ENCODE assay signal across 8 mouse cellular contexts in genomic region chr8:84039050-84039449, GRCm38 (mm10). TPM values are rescaled to one million over a fixed set of nuclear protein-coding genes. Genes with fewer than 3 reads are reported as not detected.
DNase-seq lines count a peak whose midpoint lies in the region; ATAC-seq lines count a peak whose summit lies in the region.

No protein-coding gene starts in this region.

- peaks cover 33% of the 10 kb centered on the region for H3K27me3 ChIP-seq in lung, embryonic 15.5 days

- no peak overlapping the region for H3K4me2 ChIP-seq in lung, embryonic 15.5 days

- H3K36me3 ChIP-seq in lung, embryonic 15.5 days, result no peaks in the 10 kb centered on the region

- no peak overlapping the region for H3K4me3 ChIP-seq in lung, embryonic 15.5 days

- no peak overlapping the region for H3K9ac ChIP-seq in lung, embryonic 15.5 days

- WGBS in lung, embryonic 15.5 days, result 3% methylated on average over 5 of the region's 5 CpGs

- no peaks in the 10 kb centered on the region for H3K9me3 ChIP-seq in lung, embryonic 15.5 days

- ATAC-seq in lung, embryonic 15.5 days (ENCODE audit: borderline replicate concordance, extremely low read depth, low FRiP score, low TSS enrichment), result peak; percentile 4; the same call in 1 of the 2 replicates

- H3K27ac ChIP-seq in lung, embryonic 15.5 days, result no peak overlapping the region

- peak; percentile 84 for DNase-seq in 3T3-L1 (ENCODE audit: low read depth, low spot score)
- DNase-seq in MN1 (ENCODE audit: low spot score), result peak; percentile 77
- peak; percentile 79 for DNase-seq in cerebellum, adult 9-10 months
- peak; percentile 67 to 80 for DNase-seq in frontal cortex, postnatal 36 days (ENCODE audit: low spot score in 2 of 2)
- peak; percentile 73 to 87 for DNase-seq in kidney, postnatal 36 days
- DNase-seq in retina, postnatal 1 day, result peak; percentile 90
- peak; percentile 76 to 80 for DNase-seq in thymus, postnatal 36 days

- peaks cover 10% of the 10 kb centered on the region for H3K4me1 ChIP-seq in lung, embryonic 15.5 days

RNA-seq across cellular contexts. Expression of gene Il27ra, which starts 3.3 kb away (rescaled TPM):
- 1.4 and 2.2 TPM in 2 replicates for polyA plus RNA-seq in lung, embryonic 15.5 days (2015; fragmentation: Nextera tagmentation; extraction: Ambion mirVana)

RNA-seq across cellular contexts. Expression of gene Rln3, which starts 5.8 kb away (rescaled TPM):
- not detected in 2 replicates for polyA plus RNA-seq in lung, embryonic 15.5 days (2015; fragmentation: Nextera tagmentation; extraction: Ambion mirVana)

RNA-seq across cellular contexts. Expression of gene Palm3, which starts 17.8 kb away (rescaled TPM):
- 6.0 and 6.7 TPM in 2 replicates for polyA plus RNA-seq in lung, embryonic 15.5 days (2015; fragmentation: Nextera tagmentation; extraction: Ambion mirVana)

RNA-seq across cellular contexts. Expression of gene Gm10643, which starts 25.9 kb away (rescaled TPM):
- polyA plus RNA-seq in lung, embryonic 15.5 days (2015; fragmentation: Nextera tagmentation; extraction: Ambion mirVana), result 1.3 TPM in 2 replicates

RNA-seq across cellular contexts. Expression of gene 2210011C24Rik, which starts 27.1 kb away (rescaled TPM):
- 2.2 and 2.6 TPM in 2 replicates for polyA plus RNA-seq in lung, embryonic 15.5 days (2015; fragmentation: Nextera tagmentation; extraction: Ambion mirVana)
